Mouse (Mus musculus) frontal cortex, adult (tissue): ENCODE results near the gene 2310034G01Rik.

Source experiments
- ATAC-seq: cut with Nextera tagmentation; 2 replicates; pipeline ENCODE4 v1.9.2; 2017; ENCODE audit warnings: mild to moderate bottlenecking, moderate library complexity, mixed read lengths; ENCODE audit not compliant: low TSS enrichment

Gene 2310034G01Rik

DNA sequence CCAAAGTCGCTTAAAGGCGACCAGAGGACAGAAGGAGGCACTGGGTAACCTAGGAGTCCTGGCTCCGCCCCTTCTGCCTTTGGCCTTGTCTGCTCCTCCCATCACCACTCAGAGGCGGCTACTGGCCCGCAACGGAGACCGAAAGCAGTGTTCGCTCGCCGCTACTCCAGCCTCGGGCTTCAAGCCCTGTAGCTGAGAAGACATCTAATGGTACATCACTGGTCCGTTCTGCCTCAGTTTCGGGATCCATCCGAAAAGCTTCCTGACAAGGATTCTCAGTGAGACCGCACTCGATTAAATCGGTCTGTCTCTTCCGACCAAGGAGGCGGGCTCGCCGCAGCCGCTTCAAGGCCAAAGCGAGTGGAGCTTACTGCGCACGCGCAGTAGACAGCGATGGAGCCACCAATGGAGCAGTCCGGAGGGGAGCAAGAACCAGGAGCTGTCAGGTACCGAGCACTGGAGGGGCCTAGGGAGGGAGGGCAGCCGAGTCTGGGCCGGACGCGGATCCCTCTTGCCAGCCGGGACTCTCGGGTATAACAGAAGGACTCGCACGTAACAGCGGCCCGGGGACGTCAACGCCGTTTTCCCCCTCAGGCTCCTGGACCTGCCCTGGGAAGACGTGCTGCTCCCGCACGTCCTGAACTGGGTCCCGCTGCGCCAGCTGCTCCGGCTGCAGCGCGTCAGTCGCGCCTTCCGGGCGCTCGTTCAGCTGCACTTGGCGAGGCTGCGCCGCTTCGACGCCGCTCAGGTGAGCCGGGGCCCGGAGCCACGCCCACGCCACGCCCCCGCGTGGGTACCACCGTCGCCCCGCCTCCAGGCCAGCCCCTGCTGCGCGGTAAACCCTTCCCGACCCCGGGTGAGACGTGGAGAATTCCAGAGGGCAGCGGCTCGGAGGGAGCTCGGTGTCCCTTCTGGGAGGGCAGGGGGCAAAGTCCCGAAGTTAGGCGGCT, 21.7 kb downstream of the 2310034G01Rik start, which contains the start of gene Fbxl15:
TSS of gene Fbxl15 (plus strand) at position 104 of the 950 bp plus-strand sequence.
- peak; percentile 58 for ATAC-seq

DNA sequence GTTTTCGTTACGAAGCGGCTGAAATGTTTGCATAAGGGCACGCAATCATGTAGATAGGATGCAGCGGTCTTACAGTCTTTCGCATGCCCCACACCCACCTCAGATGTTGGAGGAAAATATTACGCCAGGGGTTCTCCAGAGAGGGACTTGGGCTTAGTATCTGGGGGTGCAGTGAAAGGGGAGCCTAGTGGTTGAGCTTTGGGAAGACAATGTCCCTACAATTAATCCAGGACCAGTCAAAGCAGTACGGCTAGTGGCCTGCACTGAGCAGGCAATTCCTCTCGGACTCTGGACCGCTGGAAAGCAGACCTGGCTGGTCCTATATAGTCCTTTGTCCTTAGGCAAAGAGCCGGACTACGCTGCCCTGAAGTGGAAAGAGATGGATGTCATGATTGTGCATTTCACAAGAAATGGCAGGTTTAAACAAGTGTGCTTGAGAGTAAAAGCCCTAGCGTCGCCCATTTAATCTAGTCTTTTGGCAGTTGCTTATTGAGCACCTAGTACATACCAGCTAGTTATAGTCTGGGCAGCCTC, 22.5 kb downstream of the 2310034G01Rik start:
- no peak for ATAC-seq

GRCm38 (mm10) chr19:46326756-46327305, 23.3 kb downstream of the 2310034G01Rik start, which contains the start of gene Psd:
Psd (minus strand) TSS chr19:46327156.
- ATAC-seq = no peak

- no peak for ATAC-seq
These were observed 23.9 kb downstream of the 2310034G01Rik start for GRCm38 (mm10) chr19:46326019-46326755.

- ATAC-seq = no peak
These were observed 25.2 kb downstream of the 2310034G01Rik start for GRCm38 (mm10) chr19:46324918-46325317.

GRCm38 (mm10) chr19:46324366-46324765, 25.7 kb downstream of the 2310034G01Rik start:
- ATAC-seq = no peak

DNA sequence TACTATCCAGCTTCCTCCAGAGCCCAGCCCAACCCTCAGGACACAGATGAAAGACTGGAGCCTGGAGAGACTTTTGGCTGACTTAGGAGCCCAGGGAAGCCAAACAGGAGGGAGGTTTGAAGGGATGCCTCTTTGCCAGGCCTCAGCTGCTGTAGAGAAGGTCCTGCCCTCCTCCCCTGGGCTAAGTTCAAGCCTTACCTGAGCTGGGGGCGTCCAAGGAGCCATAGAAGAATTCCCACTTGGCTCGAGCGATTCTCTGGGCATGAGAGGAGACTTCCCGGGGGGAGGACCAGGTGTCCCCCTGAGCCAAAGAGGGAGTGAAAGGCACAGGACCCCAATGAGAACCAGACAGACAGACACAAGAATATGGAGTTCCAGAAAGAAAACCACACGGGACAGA, 26.4 kb downstream of the 2310034G01Rik start:
- ATAC-seq = no peak

GRCm38 (mm10) chr19:46322996-46323572, 27.0 kb downstream of the 2310034G01Rik start:
- ATAC-seq = no peak

- ATAC-seq = no peak
These were observed 27.7 kb downstream of the 2310034G01Rik start for GRCm38 (mm10) chr19:46322144-46322995.

GRCm38 (mm10) chr19:46321101-46321943, 28.8 kb downstream of the 2310034G01Rik start:
- no peak for ATAC-seq

DNA sequence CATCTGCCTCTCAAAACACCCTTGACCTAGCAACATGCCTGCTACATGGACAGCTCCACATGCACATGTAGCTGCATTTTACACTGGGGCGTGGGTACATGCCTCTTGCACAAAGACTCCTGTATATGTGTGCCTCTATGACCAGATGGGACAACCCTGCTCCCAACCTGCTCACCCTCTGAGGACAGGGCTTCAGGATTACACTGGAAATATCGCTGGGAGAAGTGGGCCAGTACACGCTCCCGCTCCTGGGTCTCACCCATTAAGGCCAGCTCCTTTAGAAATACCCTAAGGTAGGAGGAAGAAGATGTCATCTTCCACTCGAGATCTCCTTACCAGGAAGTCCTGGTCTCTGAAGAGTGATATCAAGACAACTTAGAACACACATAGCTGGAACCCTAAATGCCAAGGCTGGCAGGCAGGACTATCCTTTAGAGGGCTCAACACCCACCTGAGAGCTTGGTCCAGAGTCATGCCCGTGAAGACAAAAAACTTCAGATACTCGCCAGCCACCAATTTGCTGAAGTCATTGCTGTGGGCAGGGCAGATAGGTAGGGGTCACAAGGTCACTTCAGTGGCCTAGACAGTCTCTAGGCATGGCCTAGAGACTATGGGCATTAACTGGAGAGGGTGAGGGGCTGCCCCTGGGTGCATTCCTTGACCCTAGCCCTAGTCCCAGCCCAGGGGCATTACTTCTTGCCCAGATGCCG, 29.9 kb downstream of the 2310034G01Rik start:
- no peak for ATAC-seq

DNA sequence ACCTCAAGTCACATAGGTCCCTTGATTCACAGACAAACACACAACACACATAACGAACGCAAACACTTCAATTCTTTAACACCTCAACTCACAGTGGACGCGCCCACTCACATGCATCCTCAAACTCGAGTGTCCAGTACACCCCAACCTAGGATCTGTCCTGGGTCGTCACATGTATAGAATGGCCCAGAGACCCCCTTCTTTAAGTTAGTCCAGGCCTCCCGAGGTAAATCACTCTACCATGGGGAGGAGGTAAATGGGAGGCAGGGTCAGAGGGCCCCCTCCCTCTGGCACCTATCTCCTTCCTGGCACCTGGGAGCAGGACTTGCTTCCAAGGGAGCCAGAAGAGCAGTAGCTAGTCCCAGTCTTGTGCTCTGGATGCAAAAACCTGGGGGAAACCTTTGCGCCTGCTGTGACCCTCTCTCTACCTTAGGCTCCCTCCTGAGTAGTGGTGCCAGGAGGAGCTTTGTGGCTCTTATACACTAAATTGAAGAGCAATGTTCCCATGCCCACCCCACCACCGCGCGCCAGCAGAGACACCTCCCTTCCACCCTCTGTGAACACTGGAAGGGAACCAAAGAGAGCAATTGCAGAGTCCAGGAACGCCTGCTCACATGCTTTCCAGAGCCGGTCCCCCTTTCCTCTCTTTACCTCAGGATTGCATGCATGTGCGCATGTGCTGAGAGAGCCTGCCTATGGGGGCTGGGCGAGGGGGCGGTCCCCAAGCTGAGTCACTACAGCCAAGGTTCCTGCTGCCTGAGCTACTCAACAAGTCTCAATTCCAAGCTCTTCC, 31.3 kb downstream of the 2310034G01Rik start:
- peak; percentile 47 for ATAC-seq

DNA sequence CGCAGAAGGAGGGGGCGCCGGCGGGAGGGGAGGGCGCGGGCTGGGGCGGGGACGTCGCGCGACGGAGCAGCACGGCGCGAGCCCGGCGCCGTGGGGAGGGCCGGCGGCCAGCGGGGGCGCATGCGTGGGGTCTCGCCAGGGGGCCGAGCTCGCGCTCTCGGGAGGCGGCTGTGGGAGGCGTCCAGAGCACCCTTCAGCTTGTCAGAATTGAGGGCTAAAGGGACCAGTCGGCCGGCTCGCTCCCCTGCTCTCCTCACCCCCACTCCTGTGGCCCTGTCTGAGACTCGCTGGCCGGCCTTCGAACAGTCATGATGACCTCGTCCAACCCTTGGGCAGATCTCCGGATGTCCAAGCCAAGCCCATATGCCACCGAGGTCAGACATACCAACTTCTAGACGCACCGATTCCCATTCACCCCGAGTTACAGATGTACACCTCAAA, 32.1 kb downstream of the 2310034G01Rik start:
- ATAC-seq = no peak; the same call in 1 of the 2 replicates

- ATAC-seq = no peak
These were observed 32.6 kb downstream of the 2310034G01Rik start for GRCm38 (mm10) chr19:46317546-46317885.

- ATAC-seq = peak; percentile 58
These were observed 33.1 kb downstream of the 2310034G01Rik start for GRCm38 (mm10) chr19:46316846-46317545.

- ATAC-seq = no peak
These were observed 34.1 kb downstream of the 2310034G01Rik start for GRCm38 (mm10) chr19:46315752-46316610.
